Comparison of ENCODE assay signal across 9 mouse cellular contexts in genomic region chr11:44581277-44581683, GRCm38 (mm10). TPM values are rescaled to one million over a fixed set of nuclear protein-coding genes. Genes with fewer than 3 reads are reported as not detected.
DNase-seq lines count a peak whose midpoint lies in the region; ATAC-seq lines count a peak whose summit lies in the region.
"Had no signal": no experiment of that assay in that cellular context is flagged by ENCODE, and none has a peak within 500 bp of the region (broad histone marks: within the 10 kb centered on the region; RNA-seq: fewer than 3 reads in every experiment).

No protein-coding gene starts in this region.

- H3K36me3 ChIP-seq in midbrain, embryonic 14.5 days (ENCODE audit: control insufficient read depth, insufficient read depth, low read length) = no peaks in the 10 kb centered on the region
- H3K36me3 ChIP-seq in midbrain, embryonic 10.5 days = no peaks in the 10 kb centered on the region
- H3K36me3 ChIP-seq in lung, embryonic 15.5 days = no peaks in the 10 kb centered on the region
- H3K36me3 ChIP-seq: hindbrain, embryonic 15.5 days had no signal

- no peak overlapping the region for H3K9ac ChIP-seq in midbrain, embryonic 14.5 days (replicated peaks; ENCODE audit: low read length)
- H3K9ac ChIP-seq in lung, embryonic 15.5 days = no peak overlapping the region
- H3K9ac ChIP-seq: hindbrain, embryonic 15.5 days had no signal

- WGBS in midbrain, embryonic 14.5 days = 39% methylated on average over 11 of the region's 11 CpGs
- WGBS in midbrain, embryonic 10.5 days = 40% methylated on average over 11 of the region's 11 CpGs
- WGBS in lung, embryonic 15.5 days = 21% methylated on average over 11 of the region's 11 CpGs

- H3K4me2 ChIP-seq in midbrain, embryonic 14.5 days (ENCODE audit: low read length) = no peak overlapping the region
- 0 out of 2 replicates have a peak overlapping the region, but pooled peaks have one; percentile 24 for H3K4me2 ChIP-seq in lung, embryonic 15.5 days
- H3K4me2 ChIP-seq: hindbrain, embryonic 15.5 days had no signal

- no peak overlapping the region for H3K4me3 ChIP-seq in midbrain, embryonic 14.5 days (replicated peaks; ENCODE audit: low read depth, low read length)
- no peak overlapping the region for H3K4me3 ChIP-seq in midbrain, embryonic 10.5 days
- no peak overlapping the region for H3K4me3 ChIP-seq in lung, embryonic 15.5 days
- H3K4me3 ChIP-seq: hindbrain, embryonic 15.5 days had no signal

- H3K27ac ChIP-seq in midbrain, embryonic 14.5 days (replicated peaks; ENCODE audit: low read depth, low read length) = no peak overlapping the region
- H3K27ac ChIP-seq in midbrain, embryonic 10.5 days (replicated peaks) = no peak overlapping the region
- H3K27ac ChIP-seq in lung, embryonic 15.5 days = no peak overlapping the region
- H3K27ac ChIP-seq: hindbrain, embryonic 15.5 days had no signal

- peak; percentile 38 for DNase-seq in midbrain, embryonic 14.5 days
- no peak for DNase-seq in midbrain, embryonic 10.5 days (ENCODE audit: low spot score)
- peak; percentile 32 for DNase-seq in adrenal gland, adult 8-10 months
- DNase-seq in embryo, embryonic 11.5 days (ENCODE audit: low read depth, low spot score) = peak; percentile 29
- peak; percentile 64 to 74 for DNase-seq in thymus, adult 18-20 months
- no peak for DNase-seq in right cerebral cortex, postnatal 4 days

- H3K9me3 ChIP-seq in midbrain, embryonic 14.5 days (ENCODE audit: control insufficient read depth, low read length) = no peaks in the 10 kb centered on the region
- H3K9me3 ChIP-seq in midbrain, embryonic 10.5 days (replicated peaks) = no peaks in the 10 kb centered on the region
- H3K9me3 ChIP-seq in lung, embryonic 15.5 days = no peaks in the 10 kb centered on the region
- H3K9me3 ChIP-seq: hindbrain, embryonic 15.5 days had no signal

- H3K4me1 ChIP-seq in midbrain, embryonic 14.5 days (ENCODE audit: control insufficient read depth, insufficient read depth, low read length) = no peaks in the 10 kb centered on the region
- no peaks in the 10 kb centered on the region for H3K4me1 ChIP-seq in midbrain, embryonic 10.5 days
- no peaks in the 10 kb centered on the region for H3K4me1 ChIP-seq in lung, embryonic 15.5 days

- ATAC-seq in midbrain, embryonic 14.5 days (ENCODE audit: low FRiP score, low TSS enrichment) = no peak
- ATAC-seq in hematopoietic stem cell, adult 5-6 weeks (replicated peaks in 1 of 2; ENCODE audit: insufficient read depth in 1 of 2, low FRiP score in 2 of 2, low TSS enrichment in 1 of 2, low read depth in 1 of 2, poor library complexity in 2 of 2, severe bottlenecking in 2 of 2) = peak; percentile 89 to 94
- ATAC-seq in lung, embryonic 15.5 days (ENCODE audit: borderline replicate concordance, extremely low read depth, low FRiP score, low TSS enrichment) = no peak

- H3K27me3 ChIP-seq in midbrain, embryonic 14.5 days (ENCODE audit: control insufficient read depth, insufficient read depth, low read length) = no peaks in the 10 kb centered on the region
- no peaks in the 10 kb centered on the region for H3K27me3 ChIP-seq in midbrain, embryonic 10.5 days (ENCODE audit: low read depth, poor library complexity, severe bottlenecking)
- no peaks in the 10 kb centered on the region for H3K27me3 ChIP-seq in lung, embryonic 15.5 days
- H3K27me3 ChIP-seq: hindbrain, embryonic 15.5 days had no signal

RNA-seq across cellular contexts. Expression of gene Ebf1, which starts 35.8 kb away (rescaled TPM):
- polyA plus RNA-seq in midbrain, embryonic 14.5 days (2014; fragmentation: Nextera tagmentation; extraction: Ambion mirVana) = 98.3 and 112 TPM in 2 replicates
- 31.8 and 49.2 TPM in 2 replicates for polyA plus RNA-seq in midbrain, embryonic 10.5 days (2016; fragmentation: Nextera tagmentation; extraction: Ambion mirVana)
- total RNA-seq in adrenal gland, adult 8-10 months (2022) = 10 to 100 TPM; 14.1 to 32.8 (median 23.1) TPM
- total RNA-seq in hematopoietic stem cell, adult 5-6 weeks (2017) = 0.56 TPM in 1 of 2 replicates, not detected in the other
- 10.5 and 12.4 TPM in 2 replicates for polyA plus RNA-seq in lung, embryonic 15.5 days (2015; fragmentation: Nextera tagmentation; extraction: Ambion mirVana)

Comparison
In these comparisons a context has a peak if more than half of its experiments do, and no peak if none do; other contexts are left out.
1. DNase-seq: peak in midbrain, embryonic 14.5 days (single experiment), adrenal gland, adult 8-10 months (single experiment), embryo, embryonic 11.5 days (single experiment) and thymus, adult 18-20 months (2 of 2); none in midbrain, embryonic 10.5 days (single experiment) and right cerebral cortex, postnatal 4 days (single experiment).
2. ATAC-seq: peak in hematopoietic stem cell, adult 5-6 weeks (2 of 2); none in midbrain, embryonic 14.5 days (single experiment) and lung, embryonic 15.5 days (single experiment).